Mouse (Mus musculus) kidney, adult 2 months (tissue): ENCODE results near the gene Scrn3. TPM values are rescaled to one million over a fixed set of nuclear protein-coding genes. Genes with fewer than 3 reads are reported as not detected.
A peak's percentile ranks its signal among the peaks of the same experiment; 100 is the strongest.

Experiments used
- DNase-seq: peaks from one replicate; pipeline ENCODE4 v3.0.0; 2021
- H3K27ac ChIP-seq: fragments of 200-500 bp; 2 replicates; pipeline ENCODE4 v1.5.1; 2012; ENCODE audit warnings: low read depth, low read length, control low read depth, inconsistent platforms; ENCODE audit not compliant: insufficient read depth
- H3K27me3 ChIP-seq: fragments of 200-500 bp; replicated peaks from 2 replicates; pipeline ENCODE4 v1.6.1; 2012; ENCODE audit warnings: mild to moderate bottlenecking, moderate library complexity, low read length, inconsistent platforms; ENCODE audit not compliant: control insufficient read depth, insufficient read depth
- H3K36me3 ChIP-seq: fragments of 200-500 bp; 2 replicates; pipeline ENCODE4 v1.6.1; 2012; ENCODE audit warnings: mild to moderate bottlenecking, moderate library complexity, low read length, inconsistent platforms; ENCODE audit not compliant: control insufficient read depth, insufficient read depth
- H3K4me1 ChIP-seq: fragments of 200-500 bp; 2 replicates; pipeline ENCODE4 v1.6.1; 2011; ENCODE audit warnings: low read length; ENCODE audit not compliant: control insufficient read depth, insufficient read depth
- H3K4me3 ChIP-seq: fragments of 200-500 bp; 2 replicates; pipeline ENCODE4 v1.5.1; 2011; ENCODE audit warnings: mild to moderate bottlenecking, low read depth, low read length, control low read depth; ENCODE audit not compliant: insufficient read depth
- CTCF ChIP-seq: fragments of 200-500 bp; conservative IDR thresholded peaks from 2 replicates; pipeline ENCODE4 v1.5.1; 2011; ENCODE audit warnings: low read depth, mild to moderate bottlenecking, control low read depth, low read length, moderate library complexity, mixed read lengths; ENCODE audit not compliant: insufficient read depth, insufficient read length
- POLR2A ChIP-seq: fragments of 200-500 bp; IDR thresholded peaks from one replicate; pipeline ENCODE4 v1.6.1; 2011; ENCODE audit warnings: low read depth, low read length, control low read depth
- WGBS: fragments of 180-500 bp; shearing (Covaris S2); methylation state at CpG from one replicate; pipeline ENCODE4 v1.1.7; 2018; 5-methylcytosine and 5-hydroxymethylcytosine counted together
- polyA plus RNA-seq: library from polyadenylated mRNA; depleted of rRNA; stranded (reverse); fragments of >200 nt; gene quantifications from 2 replicates; pipeline ENCODE4 v1.2.3, GENCODE M21; 2012

Gene Scrn3
- polyA plus RNA-seq, 1 experiment: 18.1 TPM

DNA sequence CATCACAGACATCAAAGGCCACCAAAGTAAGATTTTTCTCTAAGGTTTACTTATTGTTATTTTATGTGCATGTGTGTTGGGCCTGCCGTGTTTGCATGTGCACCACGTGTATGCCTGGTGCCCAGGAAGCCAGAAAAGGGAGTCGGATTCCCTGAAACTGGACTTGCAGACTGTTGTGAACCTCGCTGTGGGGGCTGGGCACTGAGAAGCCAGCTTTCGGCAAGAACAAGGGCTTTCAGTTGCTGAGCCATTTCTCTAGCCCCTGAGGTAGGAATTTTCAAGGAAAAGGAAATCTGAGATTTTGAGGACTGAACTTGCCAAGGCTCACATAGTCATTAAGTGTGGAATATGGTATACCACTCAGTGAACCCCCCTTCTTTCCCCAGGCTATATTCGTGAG is 34.7 kb downstream of the Scrn3 start:
- no peak overlapping the region for H3K27ac ChIP-seq
- DNase-seq: no peak
- 70% methylated on average over 6 of the region's 6 CpGs for WGBS
- no peak overlapping the region for H3K4me3 ChIP-seq
- no peaks in the 10 kb centered on the region for H3K27me3 ChIP-seq
- no peak for TF ChIP-seq POLR2A
- no peak for TF ChIP-seq CTCF
- H3K36me3 ChIP-seq: no peaks in the 10 kb centered on the region
- peaks cover 1% of the 10 kb centered on the region; the same call in 1 of the 2 replicates for H3K4me1 ChIP-seq

- 58% methylated on average over 9 of the region's 9 CpGs for WGBS
Observed at GRCm38 (mm10) chr2:73347766-73348165, 35.4 kb downstream of the Scrn3 start.

GRCm38 (mm10) chr2:73348221-73348620 is 35.8 kb downstream of the Scrn3 start:
- no peak for DNase-seq
- H3K36me3 ChIP-seq: no peaks in the 10 kb centered on the region
- H3K4me1 ChIP-seq: peaks cover 2% of the 10 kb centered on the region; the same call in 1 of the 2 replicates
- TF ChIP-seq POLR2A: no peak
- no peak for TF ChIP-seq CTCF
- 0 out of 2 replicates have a peak overlapping the region, but pooled peaks have one; percentile 19 for H3K4me3 ChIP-seq
- H3K27me3 ChIP-seq: no peaks in the 10 kb centered on the region
- no peak overlapping the region for H3K27ac ChIP-seq
- 78% methylated on average over 6 of the region's 6 CpGs for WGBS

More at GRCm38 (mm10) chr2:73347766-73348165, 35.4 kb downstream of the Scrn3 start:
- Histone ChIP-seq H3K4me1 (peaks cover 2% of the 10 kb centered on the region; the same call in 1 of the 2 replicates), H3K36me3 (no peaks in the 10 kb centered on the region), H3K27me3 (no peaks in the 10 kb centered on the region), H3K27ac (no peak overlapping the region), H3K4me3 (0 out of 2 replicates have a peak overlapping the region, but pooled peaks have one; percentile 19)
- TF ChIP-seq POLR2A (no peak), CTCF (no peak)
- DNase-seq: no peak

GRCm38 (mm10) chr2:73351496-73351895 is 39.1 kb downstream of the Scrn3 start:
- Histone ChIP-seq H3K4me1 (peaks cover 2% of the 10 kb centered on the region; the same call in 1 of the 2 replicates), H3K27ac (0 out of 2 replicates have a peak overlapping the region, but pooled peaks have one; percentile 19), H3K4me3 (no peak overlapping the region), H3K27me3 (no peaks in the 10 kb centered on the region), H3K36me3 (no peaks in the 10 kb centered on the region)
- TF ChIP-seq CTCF (no peak), POLR2A (no peak)
- WGBS: 37% methylated on average over 5 of the region's 5 CpGs
- no peak for DNase-seq

DNA sequence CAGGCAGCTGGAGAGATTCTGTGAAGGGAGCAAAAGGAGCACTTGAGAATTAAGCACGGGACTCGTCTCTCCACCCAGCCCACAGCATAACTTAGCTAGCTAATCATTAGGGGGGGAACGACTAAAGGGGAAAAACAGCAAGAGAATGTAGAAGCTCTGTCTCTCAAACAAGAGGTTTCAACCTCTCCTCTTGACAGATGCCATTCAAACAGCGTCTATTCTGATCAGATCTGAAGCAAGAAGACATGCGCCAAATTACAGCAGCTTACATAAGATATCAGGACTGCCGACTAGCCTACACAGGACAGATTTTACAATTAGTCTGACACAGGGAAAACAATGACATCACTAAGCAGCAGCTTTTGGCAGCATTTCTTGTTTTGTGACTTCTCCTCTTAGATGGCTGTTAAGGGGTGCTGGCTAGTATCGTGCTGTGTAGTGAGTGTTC is 39.5 kb downstream of the Scrn3 start:
- Histone ChIP-seq H3K27me3 (no peaks in the 10 kb centered on the region), H3K4me3 (no peak overlapping the region), H3K27ac (peak overlapping the region; percentile 19; the same call in 1 of the 2 replicates), H3K4me1 (peaks cover 2% of the 10 kb centered on the region; the same call in 1 of the 2 replicates), H3K36me3 (no peaks in the 10 kb centered on the region)
- 32% methylated on average over 7 of the region's 7 CpGs for WGBS
- peak; percentile 38 for DNase-seq
- TF ChIP-seq POLR2A: no peak
- TF ChIP-seq CTCF: no peak

DNA sequence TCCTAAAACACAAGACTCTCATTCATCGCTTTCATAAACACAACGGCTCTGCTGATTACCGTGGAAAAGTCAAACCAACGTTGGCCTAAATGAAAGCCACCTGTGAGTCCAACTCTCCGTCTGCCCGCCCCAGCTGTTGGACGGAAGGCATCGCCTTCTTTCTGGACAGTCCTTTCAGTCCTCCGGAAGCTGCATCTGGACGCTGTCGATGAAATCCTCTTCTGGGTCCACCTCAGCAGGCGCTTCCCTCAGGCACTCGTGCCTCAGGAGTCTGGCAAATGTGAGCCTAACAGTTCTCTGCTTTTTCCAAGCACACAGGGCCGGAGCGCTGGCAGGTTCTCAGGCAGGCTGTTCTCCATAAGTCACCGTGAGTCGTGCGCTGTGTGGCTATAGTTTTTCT is 44.6 kb downstream of the Scrn3 start:
- no peak overlapping the region for H3K4me3 ChIP-seq
- WGBS: 88% methylated on average over 18 of the region's 18 CpGs
- no peak for TF ChIP-seq CTCF
- no peak for TF ChIP-seq POLR2A
- DNase-seq: no peak
- peaks cover 6% of the 10 kb centered on the region; the same call in 1 of the 2 replicates for H3K4me1 ChIP-seq
- no peaks in the 10 kb centered on the region for H3K27me3 ChIP-seq
- H3K36me3 ChIP-seq: no peaks in the 10 kb centered on the region
- no peak overlapping the region for H3K27ac ChIP-seq

DNA sequence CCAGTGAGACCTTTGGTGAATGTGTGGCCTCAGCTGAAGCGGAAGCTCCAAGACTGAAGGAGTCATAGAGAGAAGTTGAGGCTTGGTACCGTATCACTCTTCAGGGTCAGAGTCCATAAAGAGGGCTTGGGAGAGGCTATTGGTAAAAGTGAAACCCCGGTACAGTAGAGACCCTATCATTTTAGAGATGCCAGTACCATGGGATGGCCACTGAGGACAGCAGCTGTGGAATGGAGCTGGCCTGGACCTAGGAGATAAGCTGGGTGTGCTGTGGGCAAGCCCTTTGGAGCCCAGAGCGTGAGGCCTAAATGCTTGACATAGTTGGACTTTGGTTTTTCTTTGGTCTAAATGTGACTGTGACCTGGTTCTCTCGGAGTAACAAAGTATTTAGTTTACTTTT is 47.5 kb downstream of the Scrn3 start:
- TF ChIP-seq CTCF (no peak), POLR2A (no peak)
- peaks cover 4% of the 10 kb centered on the region; the same call in 1 of the 2 replicates for H3K4me1 ChIP-seq
- DNase-seq: peak; percentile 58
- no peak overlapping the region for H3K4me3 ChIP-seq
- no peak overlapping the region for H3K27ac ChIP-seq
- H3K36me3 ChIP-seq: no peaks in the 10 kb centered on the region
- no peaks in the 10 kb centered on the region for H3K27me3 ChIP-seq
- WGBS: 71% methylated on average over 5 of the region's 5 CpGs
